Mouse (Mus musculus): ENCODE data around the gene Rai1. TPM values are rescaled to one million over a fixed set of nuclear protein-coding genes. Genes with fewer than 3 reads are reported as not detected.

The Rai1 gene
- polyA plus RNA-seq, 1 experiment from 2014 or later: 37.8 TPM

- peak overlapping the region; percentile 100 for H3K4me2 ChIP-seq
- DNase-seq: peak; percentile 85
- no peaks in the 10 kb centered on the region for H3K27me3 ChIP-seq (ENCODE audit: insufficient read depth, low read length)
- peak overlapping the region; percentile 91 for H3K27ac ChIP-seq (ENCODE audit: low read depth)
- H3K9ac ChIP-seq: peak overlapping the region; percentile 70
- H3K4me3 ChIP-seq (ENCODE audit: low read depth, low read length): peak overlapping the region; percentile 66
- no peak for TF ChIP-seq CTCF (IDR thresholded peaks at IDR 0.05; ENCODE audit: low read depth)
- H3K9me3 ChIP-seq (ENCODE audit: low read depth, low read length): no peaks in the 10 kb centered on the region
- under 1% methylated on average over 61 of the region's 66 CpGs for WGBS
- peaks cover 55% of the 10 kb centered on the region for H3K4me1 ChIP-seq (ENCODE audit: insufficient read depth)
- peaks cover 10% of the 10 kb centered on the region; the same call in 1 of the 2 replicates for H3K36me3 ChIP-seq (ENCODE audit: insufficient read depth)
- ATAC-seq (ENCODE audit: insufficient read depth): peak; percentile 61
Observed at GRCm38 (mm10) chr11:60175371-60176181, 70.8 kb downstream of the Rai1 start.

GRCm38 (mm10) chr11:60176182-60176974 is 71.6 kb downstream of the Rai1 start:
- ATAC-seq (ENCODE audit: insufficient read depth): peak; percentile 48
- peak overlapping the region; percentile 100 for H3K4me2 ChIP-seq
- peaks cover 57% of the 10 kb centered on the region for H3K4me1 ChIP-seq (ENCODE audit: insufficient read depth)
- H3K9ac ChIP-seq: peak overlapping the region; percentile 70
- peak overlapping the region; percentile 66 for H3K4me3 ChIP-seq (ENCODE audit: low read depth, low read length)
- peak; percentile 57 for TF ChIP-seq CTCF (IDR thresholded peaks at IDR 0.05; ENCODE audit: low read depth)
- H3K36me3 ChIP-seq (ENCODE audit: insufficient read depth): peaks cover 10% of the 10 kb centered on the region; the same call in 1 of the 2 replicates
- no peaks in the 10 kb centered on the region for H3K9me3 ChIP-seq (ENCODE audit: low read depth, low read length)
- peak; percentile 78 for DNase-seq
- no peaks in the 10 kb centered on the region for H3K27me3 ChIP-seq (ENCODE audit: insufficient read depth, low read length)
- WGBS: under 1% methylated on average over 67 of the region's 71 CpGs
- H3K27ac ChIP-seq (ENCODE audit: low read depth): peak overlapping the region; percentile 91

- ATAC-seq (ENCODE audit: insufficient read depth) (no peak), DNase-seq (peak; percentile 83)
- Histone ChIP-seq H3K9me3 (ENCODE audit: low read depth, low read length) (no peaks in the 10 kb centered on the region), H3K36me3 (ENCODE audit: insufficient read depth) (peaks cover 10% of the 10 kb centered on the region; the same call in 1 of the 2 replicates), H3K4me1 (ENCODE audit: insufficient read depth) (peaks cover 62% of the 10 kb centered on the region), H3K9ac (peak overlapping the region; percentile 70), H3K4me3 (ENCODE audit: low read depth, low read length) (peak overlapping the region; percentile 66), H3K27me3 (ENCODE audit: insufficient read depth, low read length) (no peaks in the 10 kb centered on the region), H3K4me2 (peak overlapping the region; percentile 100), H3K27ac (ENCODE audit: low read depth) (peak overlapping the region; percentile 91)
- no peak for TF ChIP-seq CTCF (IDR thresholded peaks at IDR 0.05; ENCODE audit: low read depth)
- 1% methylated on average over 42 of the region's 42 CpGs for WGBS
Observed at GRCm38 (mm10) chr11:60176975-60177657, 72.3 kb downstream of the Rai1 start.

GRCm38 (mm10) chr11:60178005-60178404 is 73.2 kb downstream of the Rai1 start:
- ATAC-seq (ENCODE audit: insufficient read depth): no peak
- DNase-seq: no peak
- Histone ChIP-seq H3K4me1 (ENCODE audit: insufficient read depth) (peaks cover 60% of the 10 kb centered on the region), H3K27ac (ENCODE audit: low read depth) (peak overlapping the region; percentile 91; the same call in 1 of the 2 replicates), H3K4me3 (ENCODE audit: low read depth, low read length) (no peak overlapping the region), H3K36me3 (ENCODE audit: insufficient read depth) (peaks cover 6% of the 10 kb centered on the region; the same call in 1 of the 2 replicates), H3K9ac (no peak overlapping the region), H3K9me3 (ENCODE audit: low read depth, low read length) (no peaks in the 10 kb centered on the region), H3K27me3 (ENCODE audit: insufficient read depth, low read length) (no peaks in the 10 kb centered on the region), H3K4me2 (peak overlapping the region; percentile 100; the same call in 1 of the 2 replicates)
- TF ChIP-seq CTCF (IDR thresholded peaks at IDR 0.05; ENCODE audit: low read depth): no peak
- WGBS: 29% methylated on average over 6 of the region's 6 CpGs

GRCm38 (mm10) chr11:60178506-60178905 is 73.7 kb downstream of the Rai1 start:
- Histone ChIP-seq H3K4me3 (ENCODE audit: low read depth, low read length) (no peak overlapping the region), H3K27me3 (ENCODE audit: insufficient read depth, low read length) (no peaks in the 10 kb centered on the region), H3K36me3 (ENCODE audit: insufficient read depth) (peaks cover 6% of the 10 kb centered on the region; the same call in 1 of the 2 replicates), H3K9me3 (ENCODE audit: low read depth, low read length) (no peaks in the 10 kb centered on the region), H3K27ac (ENCODE audit: low read depth) (no peak overlapping the region; the same call in 1 of the 2 replicates), H3K9ac (no peak overlapping the region), H3K4me2 (0 out of 2 replicates have a peak overlapping the region, but pooled peaks have one; percentile 100), H3K4me1 (ENCODE audit: insufficient read depth) (peaks cover 57% of the 10 kb centered on the region)
- no peak for TF ChIP-seq CTCF (IDR thresholded peaks at IDR 0.05; ENCODE audit: low read depth)
- no peak for ATAC-seq (ENCODE audit: insufficient read depth)
- no peak for DNase-seq

DNA sequence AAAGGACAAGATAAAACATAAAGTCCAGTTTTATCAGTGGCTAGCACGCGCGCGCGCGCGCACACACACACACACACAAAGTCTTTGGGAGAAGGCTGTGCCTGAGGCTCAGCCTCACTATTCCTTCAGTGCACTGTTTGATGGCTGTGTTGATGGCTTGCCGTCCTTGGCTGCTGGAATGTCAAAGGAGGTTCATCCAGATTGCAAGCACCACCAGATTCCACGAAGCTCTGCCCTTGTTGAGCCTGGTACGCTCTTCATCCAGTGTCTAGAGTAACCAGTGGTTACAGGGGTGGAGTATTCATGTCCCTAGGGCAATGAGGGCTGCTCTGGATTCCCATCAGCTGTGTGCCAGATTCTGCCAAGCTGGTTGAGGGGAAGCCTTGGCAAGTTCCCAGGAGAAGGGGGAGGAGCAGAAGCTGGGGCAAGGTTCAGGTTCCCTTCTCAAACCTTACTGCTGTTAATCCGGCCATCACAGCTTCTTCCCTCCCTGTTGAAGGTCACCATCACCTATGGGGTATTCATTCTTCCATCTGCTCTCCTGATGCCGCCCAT is 77.4 kb downstream of the Rai1 start:
- Histone ChIP-seq H3K9me3 (ENCODE audit: low read depth, low read length) (no peaks in the 10 kb centered on the region), H3K27me3 (ENCODE audit: insufficient read depth, low read length) (no peaks in the 10 kb centered on the region), H3K27ac (ENCODE audit: low read depth) (peak overlapping the region; percentile 8; the same call in 1 of the 2 replicates), H3K4me2 (no peak overlapping the region), H3K4me1 (ENCODE audit: insufficient read depth) (peaks cover 41% of the 10 kb centered on the region), H3K36me3 (ENCODE audit: insufficient read depth) (peaks cover 33% of the 10 kb centered on the region), H3K9ac (no peak overlapping the region), H3K4me3 (ENCODE audit: low read depth, low read length) (no peak overlapping the region)
- ATAC-seq (ENCODE audit: insufficient read depth) (no peak), DNase-seq (peak; percentile 53)
- no peak for TF ChIP-seq CTCF (IDR thresholded peaks at IDR 0.05; ENCODE audit: low read depth)
- 74% methylated on average over 12 of the region's 12 CpGs for WGBS

Data from lung, embryonic 14.5 days (tissue).